Mouse (Mus musculus) limb, embryonic 12.5 days (tissue): ENCODE measurements around the gene Pifo. TPM values are rescaled to one million over a fixed set of nuclear protein-coding genes. Genes with fewer than 3 reads are reported as not detected.
"Not testable (repeated sequence)": the region's sequence is repeated elsewhere in the genome, so short reads cannot be mapped to it uniquely, and the experiment has no call there.

ENCODE experiments used
- ATAC-seq: fragments of 200-750 bp; cut with Nextera tagmentation; 2 replicates; pipeline ENCODE4 v1.8.0; 2017; ENCODE audit warnings: low read depth, moderate TSS enrichment; ENCODE audit not compliant: insufficient number of reproducible peaks, insufficient read depth, low FRiP score, low TSS enrichment
- H3K27ac ChIP-seq: fragments of 300-500 bp; sonication (generic); 2 replicates; pipeline ENCODE4 v1.5.1; 2016; ENCODE audit warnings: mild to moderate bottlenecking, moderate library complexity
- H3K27me3 ChIP-seq: fragments of 300-500 bp; sonication (generic); 2 replicates; pipeline ENCODE4 v1.6.1; 2016; ENCODE audit warnings: mild to moderate bottlenecking, moderate library complexity
- H3K36me3 ChIP-seq: fragments of 300-500 bp; sonication (generic); 2 replicates; pipeline ENCODE4 v1.6.1; 2016; ENCODE audit warnings: mild to moderate bottlenecking, moderate library complexity
- H3K4me1 ChIP-seq: fragments of 300-500 bp; sonication (generic); replicated peaks from 2 replicates; pipeline ENCODE4 v1.6.1; 2016
- H3K4me2 ChIP-seq: fragments of 300-500 bp; sonication (generic); 2 replicates; pipeline ENCODE4 v1.6.1; 2016; ENCODE audit warnings: mild to moderate bottlenecking, moderate library complexity
- H3K4me3 ChIP-seq: fragments of 300-500 bp; sonication (generic); replicated peaks from 2 replicates; pipeline ENCODE4 v1.5.1; 2016; ENCODE audit warnings: mild to moderate bottlenecking
- H3K9ac ChIP-seq: fragments of 300-500 bp; sonication (generic); replicated peaks from 2 replicates; pipeline ENCODE4 v1.6.1; 2016; ENCODE audit warnings: mild to moderate bottlenecking, moderate library complexity
- H3K9me3 ChIP-seq: fragments of 300-500 bp; sonication (generic); 2 replicates; pipeline ENCODE4 v1.6.1; 2016; ENCODE audit warnings: mild to moderate bottlenecking, moderate library complexity
- WGBS: fragments of 180-500 bp; shearing (Covaris S2); methylation state at CpG from one replicate; pipeline ENCODE4 v1.1.7; 2016; 5-methylcytosine and 5-hydroxymethylcytosine counted together
- polyA plus RNA-seq: library from polyadenylated mRNA; unstranded; fragments of >200 nt; fragmentation: Nextera tagmentation; extraction: Ambion mirVana; gene quantifications from 2 replicates; pipeline ENCODE4 v1.2.1, GENCODE M21; 2016

Pifo gene
- polyA plus RNA-seq, 1 experiment from 2014 or later = not detected

DNA sequence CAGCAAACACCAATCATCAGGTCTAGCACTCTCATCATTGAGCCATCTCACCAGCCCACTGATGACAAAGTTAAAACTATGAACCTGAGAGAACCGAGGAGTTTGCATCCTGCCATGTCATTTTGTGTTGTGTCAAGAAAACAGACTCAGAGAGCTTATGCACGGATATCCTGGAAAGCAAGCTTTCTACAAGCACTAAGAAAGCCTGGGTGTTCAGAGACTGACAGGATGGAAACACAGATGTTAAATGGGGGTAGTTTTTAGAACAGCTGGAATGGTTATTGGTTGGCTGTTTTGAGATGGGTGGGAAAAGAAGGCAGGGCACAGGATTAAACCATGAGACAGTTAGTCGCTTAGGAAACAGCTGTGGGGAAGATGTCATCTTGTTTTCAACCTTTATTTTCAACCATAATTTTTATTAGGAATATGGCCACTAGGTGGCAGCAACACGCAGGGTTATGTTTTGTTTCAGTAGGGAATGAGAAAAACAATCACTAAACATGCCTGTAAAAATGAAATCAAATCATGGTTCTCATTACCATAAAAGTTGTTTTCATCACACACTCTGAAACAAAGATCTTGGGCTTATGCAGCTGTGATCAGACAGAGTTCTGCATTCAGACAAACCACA lies 22.7 kb downstream of the Pifo start:
- H3K27me3 ChIP-seq = no peaks in the 10 kb centered on the region
- no peak overlapping the region for H3K4me2 ChIP-seq
- H3K9me3 ChIP-seq = no peaks in the 10 kb centered on the region
- ATAC-seq = no peak
- H3K4me1 ChIP-seq = no peaks in the 10 kb centered on the region
- 32% methylated on average over 4 of the region's 4 CpGs for WGBS
- H3K27ac ChIP-seq = no peak overlapping the region
- H3K4me3 ChIP-seq = no peak overlapping the region
- no peak overlapping the region for H3K9ac ChIP-seq
- H3K36me3 ChIP-seq = no peaks in the 10 kb centered on the region

DNA sequence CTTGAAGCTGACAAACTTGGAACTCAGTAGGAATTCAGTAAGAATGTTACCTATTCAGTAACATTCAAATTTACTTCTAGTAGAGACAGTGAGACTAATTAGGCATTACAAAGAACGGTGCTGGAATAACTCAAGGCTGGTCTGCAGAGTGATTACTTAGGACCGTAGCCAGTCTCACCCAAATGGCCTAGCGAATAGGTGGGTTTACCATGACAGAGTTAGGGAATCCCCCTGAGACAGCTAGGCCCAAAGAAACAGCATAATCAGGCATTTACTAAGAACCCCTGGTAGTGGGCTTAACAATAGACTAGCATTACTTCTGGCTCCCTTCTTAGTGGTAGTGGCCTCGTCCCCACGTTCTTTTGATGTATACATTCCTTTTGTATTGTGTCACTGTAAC lies 24.8 kb downstream of the Pifo start:
- WGBS = 67% methylated on average over 5 of the region's 5 CpGs
- ATAC-seq, H3K9me3 ChIP-seq, H3K36me3 ChIP-seq, H3K4me3 ChIP-seq, H3K27me3 ChIP-seq, H3K4me2 ChIP-seq, H3K4me1 ChIP-seq, H3K27ac ChIP-seq, H3K9ac ChIP-seq: not testable (repeated sequence)

DNA sequence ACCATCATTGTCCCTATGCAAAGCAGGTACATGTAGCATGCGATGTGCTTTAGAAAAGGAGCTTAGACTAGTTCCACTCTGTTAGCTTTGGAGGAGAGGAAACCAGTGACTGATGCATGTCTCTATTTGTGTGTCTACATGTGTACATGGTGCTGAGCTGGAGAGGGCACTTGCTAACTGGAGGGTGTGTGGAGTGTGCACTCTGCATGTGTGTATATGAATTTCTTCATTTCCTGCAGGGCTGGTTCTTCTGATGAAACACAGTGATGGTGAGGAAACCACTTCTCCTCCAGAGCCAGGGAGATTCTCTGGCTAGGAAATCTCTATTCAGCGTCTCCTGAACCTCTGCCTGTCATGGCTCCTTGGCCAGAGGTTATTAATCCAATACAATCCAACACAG lies 40.3 kb downstream of the Pifo start:
- Histone ChIP-seq H3K9ac (no peak overlapping the region), H3K4me1 (no peaks in the 10 kb centered on the region), H3K27ac (no peak overlapping the region), H3K9me3 (no peaks in the 10 kb centered on the region), H3K4me2 (no peak overlapping the region), H3K4me3 (no peak overlapping the region), H3K36me3 (peaks cover 16% of the 10 kb centered on the region), H3K27me3 (no peaks in the 10 kb centered on the region)
- WGBS = 88% methylated on average over 2 of the region's 2 CpGs
- ATAC-seq = no peak

DNA sequence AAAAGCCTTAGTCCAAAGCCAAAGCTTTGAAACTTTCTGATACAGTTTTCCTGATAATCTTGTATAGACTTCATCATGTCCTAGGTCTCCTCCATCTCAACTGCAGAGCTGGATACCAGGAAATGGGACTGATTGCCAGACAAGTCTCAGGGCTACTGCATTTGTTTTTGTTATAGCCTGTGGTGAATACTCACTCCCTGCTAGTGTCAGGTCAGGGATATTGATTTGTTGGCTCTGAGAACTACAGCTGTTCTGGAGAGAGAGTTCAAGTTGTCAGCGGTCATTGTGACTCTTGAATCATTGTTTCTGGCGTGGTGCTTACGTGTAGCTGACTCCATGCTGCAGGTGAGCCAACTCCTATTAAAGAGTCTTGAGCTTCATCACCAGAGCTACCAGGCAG lies 41.0 kb downstream of the Pifo start, which contains the start of gene Ovgp1:
TSS of gene Ovgp1 (plus strand) at position 301 of the 400 bp plus-strand sequence.
- no peak within 1 kb of the TSS for H3K27ac ChIP-seq
- no peak within 1 kb of the TSS for H3K4me3 ChIP-seq
- no peaks in the 10 kb centered on the region for H3K27me3 ChIP-seq
- H3K4me1 ChIP-seq = no peaks in the 10 kb centered on the region
- H3K9me3 ChIP-seq = no peaks in the 10 kb centered on the region
- no peak within 1 kb of the TSS for H3K4me2 ChIP-seq
- H3K9ac ChIP-seq = no peak within 1 kb of the TSS
- peaks cover 24% of the 10 kb centered on the region for H3K36me3 ChIP-seq
- WGBS = 80% methylated on average over 3 of the region's 3 CpGs
- ATAC-seq = no peak

DNA sequence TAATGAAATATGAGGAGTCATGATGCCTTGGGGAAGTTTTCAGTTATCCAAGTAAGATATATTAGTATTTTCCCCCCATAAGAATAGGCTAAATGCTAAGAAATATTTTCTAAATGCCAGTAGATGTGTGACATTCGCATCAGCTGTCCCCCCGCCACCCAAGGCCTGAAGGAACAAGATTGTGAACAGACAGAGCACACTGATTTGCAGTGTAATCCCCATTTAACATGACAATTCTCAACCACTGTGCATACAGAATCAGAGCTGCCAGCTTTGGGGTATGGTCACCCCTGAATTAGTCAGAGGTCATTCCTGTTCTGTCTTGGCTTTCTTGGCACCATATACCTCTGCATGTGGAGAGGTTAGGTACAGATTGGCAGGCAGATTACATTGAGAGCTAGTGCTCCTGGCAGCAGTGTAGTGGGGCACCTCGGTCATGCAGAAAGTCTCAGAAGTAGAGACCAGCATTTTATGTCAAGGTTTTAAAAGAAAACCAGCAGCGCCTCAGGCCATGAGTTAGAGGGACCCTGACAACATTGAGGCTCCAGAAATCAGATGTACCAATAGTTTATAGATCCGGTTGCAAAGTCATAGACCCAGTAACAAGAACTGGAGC lies 42.5 kb downstream of the Pifo start:
- H3K4me1 ChIP-seq = no peaks in the 10 kb centered on the region
- H3K36me3 ChIP-seq = peaks cover 38% of the 10 kb centered on the region
- no peaks in the 10 kb centered on the region for H3K27me3 ChIP-seq
- H3K4me3 ChIP-seq = no peak overlapping the region
- no peak for ATAC-seq
- H3K4me2 ChIP-seq = no peak overlapping the region
- 81% methylated on average over 5 of the region's 5 CpGs for WGBS
- no peak overlapping the region for H3K27ac ChIP-seq
- H3K9ac ChIP-seq = no peak overlapping the region
- H3K9me3 ChIP-seq = no peaks in the 10 kb centered on the region

DNA sequence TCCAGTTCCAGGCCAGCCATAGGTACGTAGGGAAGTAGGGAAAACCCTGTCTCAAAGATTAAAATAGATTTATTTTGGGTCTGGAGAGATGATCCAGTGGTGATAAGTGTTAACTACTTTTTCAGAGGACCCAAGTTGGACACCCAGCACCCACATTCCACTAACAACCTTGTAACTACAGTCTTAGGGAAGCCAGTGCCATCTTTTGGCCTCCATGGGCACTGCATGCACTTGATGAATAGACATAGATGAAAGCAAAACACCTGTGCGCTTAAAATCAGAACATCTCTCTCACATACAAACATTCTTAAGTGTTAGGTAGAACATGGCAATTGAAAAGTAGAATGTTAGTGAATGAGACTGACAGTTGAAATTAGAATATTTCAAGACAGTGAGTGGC lies 53.7 kb downstream of the Pifo start:
- Histone ChIP-seq H3K27ac (no peak overlapping the region), H3K27me3 (no peaks in the 10 kb centered on the region), H3K4me1 (peaks cover 16% of the 10 kb centered on the region), H3K9me3 (no peaks in the 10 kb centered on the region), H3K9ac (no peak overlapping the region), H3K4me3 (peak overlapping the region; percentile 75; the same call in 1 of the 2 replicates), H3K4me2 (peak overlapping the region; percentile 86; the same call in 1 of the 2 replicates), H3K36me3 (peaks cover 56% of the 10 kb centered on the region)
- ATAC-seq = no peak
- 95% methylated on average over 2 of the region's 2 CpGs for whole genome bisulfite sequencing

DNA sequence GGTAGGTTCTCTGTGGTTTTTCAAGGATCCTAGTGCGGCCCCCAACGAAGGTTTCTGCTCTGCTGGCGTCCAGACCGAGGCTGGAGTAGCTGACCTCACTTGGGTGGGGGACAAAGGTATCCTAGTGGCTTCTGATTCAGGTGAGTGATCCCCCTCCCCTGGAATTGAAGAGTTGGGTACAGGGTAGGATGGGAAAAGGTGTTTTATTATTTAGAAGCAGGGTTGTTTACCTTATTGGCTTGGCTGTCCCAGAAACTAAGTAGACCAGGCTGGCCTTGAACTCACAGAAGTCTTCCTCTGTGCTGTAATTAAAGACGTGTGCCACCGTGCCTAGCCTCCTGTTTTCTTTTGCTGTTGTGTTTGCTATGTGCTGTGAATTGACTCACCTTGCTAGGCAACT lies 54.4 kb downstream of the Pifo start, which contains the start of gene Atp5f1:
TSS of gene Atp5f1 (minus strand) at position 101 of the 400 bp plus-strand sequence.
- H3K4me2 ChIP-seq = peak within 1 kb of the TSS; percentile 86
- 0 out of 2 replicates have a peak, but pooled peaks have one; percentile 2 for ATAC-seq
- H3K27ac ChIP-seq = peak within 1 kb of the TSS; percentile 81
- H3K9me3 ChIP-seq = no peaks in the 10 kb centered on the region
- H3K4me3 ChIP-seq = peak within 1 kb of the TSS; percentile 75
- WGBS = 5% methylated on average over 6 of the region's 6 CpGs
- H3K4me1 ChIP-seq = peaks cover 16% of the 10 kb centered on the region
- H3K9ac ChIP-seq = peak within 1 kb of the TSS; percentile 93
- H3K27me3 ChIP-seq = no peaks in the 10 kb centered on the region
- peaks cover 52% of the 10 kb centered on the region for H3K36me3 ChIP-seq

DNA sequence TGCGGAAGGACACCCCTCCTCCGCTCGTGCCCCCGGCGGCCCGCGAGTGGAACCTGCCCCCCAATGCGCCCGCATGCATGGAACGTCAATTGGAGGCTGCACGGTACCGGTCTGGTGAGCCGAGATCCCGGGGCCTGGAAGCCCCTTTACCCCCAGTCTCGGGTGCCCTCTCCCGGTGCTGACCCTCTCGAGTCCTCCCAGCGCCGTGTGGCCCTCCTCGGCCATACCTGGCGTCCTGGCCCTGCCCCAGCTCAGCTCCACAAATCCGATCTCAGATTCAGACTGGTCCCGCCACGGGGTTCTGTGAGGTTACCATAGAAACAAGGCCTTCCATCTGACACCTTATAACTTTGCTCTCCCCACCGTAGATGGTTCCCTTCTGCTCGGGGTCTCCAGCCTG lies 54.9 kb downstream of the Pifo start:
- peak overlapping the region; percentile 86 for H3K4me2 ChIP-seq
- H3K4me3 ChIP-seq = peak overlapping the region; percentile 75
- peaks cover 16% of the 10 kb centered on the region for H3K4me1 ChIP-seq
- no peaks in the 10 kb centered on the region for H3K27me3 ChIP-seq
- under 1% methylated on average over 25 of the region's 26 CpGs for WGBS
- H3K9me3 ChIP-seq = no peaks in the 10 kb centered on the region
- peak; percentile 75 for ATAC-seq
- H3K9ac ChIP-seq = peak overlapping the region; percentile 68
- H3K27ac ChIP-seq = peak overlapping the region; percentile 79
- H3K36me3 ChIP-seq = peaks cover 52% of the 10 kb centered on the region

DNA sequence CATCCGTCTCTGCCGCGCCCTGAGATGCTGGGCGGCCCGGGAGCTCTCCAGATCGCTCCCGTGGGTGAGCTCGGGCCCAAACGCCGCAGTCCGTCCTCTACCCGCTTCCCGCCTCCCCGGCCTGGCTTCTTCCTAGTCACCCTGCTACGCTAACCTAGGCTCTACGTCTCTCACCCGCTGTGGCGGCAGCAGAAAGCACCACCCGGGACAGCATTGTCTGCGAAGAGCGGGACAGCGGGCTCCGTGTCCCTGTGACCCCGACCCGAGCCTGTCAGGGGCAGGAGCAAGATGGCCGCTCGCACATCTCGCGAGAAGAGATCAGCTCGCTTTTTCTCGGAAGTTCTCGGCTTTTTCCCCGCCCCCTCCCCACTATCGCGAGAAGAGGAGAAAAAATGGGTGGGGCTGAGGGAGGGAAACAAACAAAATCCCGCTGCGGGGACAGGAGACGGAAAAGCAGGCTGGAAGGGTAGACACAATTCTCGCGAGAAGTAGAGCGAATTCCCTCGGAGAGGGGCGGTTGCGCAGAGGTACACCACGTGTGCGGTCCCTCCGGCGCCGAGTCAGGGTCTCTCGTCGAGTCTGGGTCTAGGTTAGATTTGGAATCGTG lies 55.4 kb downstream of the Pifo start, which contains the start of gene Wdr77:
TSS of gene Wdr77 (plus strand) at position 396 of the 607 bp plus-strand sequence.
- peak within 1 kb of the TSS; percentile 93 for H3K9ac ChIP-seq
- peak within 1 kb of the TSS; percentile 86 for H3K4me2 ChIP-seq
- H3K4me1 ChIP-seq = peaks cover 16% of the 10 kb centered on the region
- H3K36me3 ChIP-seq = peaks cover 51% of the 10 kb centered on the region
- under 1% methylated on average over 52 of the region's 52 CpGs for WGBS
- H3K27ac ChIP-seq = peak within 1 kb of the TSS; percentile 81
- ATAC-seq = peak; percentile 95
- no peaks in the 10 kb centered on the region for H3K9me3 ChIP-seq
- H3K4me3 ChIP-seq = peak within 1 kb of the TSS; percentile 75
- no peaks in the 10 kb centered on the region for H3K27me3 ChIP-seq

DNA sequence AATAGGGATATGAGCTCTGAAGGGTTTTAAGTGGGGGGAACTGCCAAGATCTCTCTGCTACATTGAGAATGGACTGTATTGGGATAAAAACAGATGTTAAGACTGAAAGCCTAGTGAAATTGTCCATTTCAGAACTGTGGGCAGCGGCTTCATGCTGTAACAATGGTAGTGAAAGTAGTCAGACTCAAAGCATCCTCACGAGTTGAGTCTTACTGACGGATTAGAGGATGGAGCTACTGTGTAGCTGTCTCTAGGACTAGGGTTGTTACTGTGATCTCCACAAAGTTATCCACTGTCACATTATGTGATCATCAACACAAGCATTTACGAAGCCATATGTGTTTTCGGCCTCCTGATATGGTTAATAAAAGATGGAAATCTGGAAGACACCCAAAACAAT lies 56.2 kb downstream of the Pifo start:
- ATAC-seq = no peak
- H3K4me3 ChIP-seq = peak overlapping the region; percentile 75
- H3K36me3 ChIP-seq = peaks cover 50% of the 10 kb centered on the region
- peak overlapping the region; percentile 83 for H3K4me2 ChIP-seq
- WGBS = 50% methylated on average over 5 of the region's 5 CpGs
- no peak overlapping the region for H3K27ac ChIP-seq
- H3K9ac ChIP-seq = peak overlapping the region; percentile 93
- H3K9me3 ChIP-seq = no peaks in the 10 kb centered on the region
- no peaks in the 10 kb centered on the region for H3K27me3 ChIP-seq
- peaks cover 16% of the 10 kb centered on the region for H3K4me1 ChIP-seq

DNA sequence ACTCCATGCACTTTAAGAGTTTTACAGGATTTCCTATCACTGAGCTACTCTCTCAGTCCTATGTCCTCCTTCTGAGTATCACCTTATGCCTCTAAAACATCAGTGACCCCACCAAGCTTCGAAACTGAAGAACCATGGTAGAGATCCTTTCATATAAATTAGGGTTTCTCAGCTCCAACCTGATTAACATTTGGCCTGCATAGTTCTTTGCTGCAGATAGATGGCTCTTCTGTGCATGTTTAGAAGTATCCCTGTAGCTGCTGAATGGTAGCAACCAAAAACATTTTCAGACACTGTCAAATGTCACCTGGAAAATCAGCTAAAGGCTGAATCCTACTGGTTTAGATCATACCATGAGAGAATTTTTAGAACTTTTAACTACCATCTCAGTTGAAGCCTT lies 57.2 kb downstream of the Pifo start:
- ATAC-seq = no peak
- Histone ChIP-seq H3K4me2 (no peak overlapping the region), H3K27ac (no peak overlapping the region), H3K9me3 (no peaks in the 10 kb centered on the region), H3K27me3 (no peaks in the 10 kb centered on the region), H3K4me3 (no peak overlapping the region), H3K4me1 (peaks cover 16% of the 10 kb centered on the region), H3K36me3 (peaks cover 50% of the 10 kb centered on the region), H3K9ac (no peak overlapping the region)
- WGBS = 100% methylated on average over 1 of the region's 1 CpGs
